Comparison of ENCODE assay signal across 11 mouse cellular contexts in genomic region chr8:109416327-109417100, GRCm38 (mm10).
DNase-seq lines count a peak whose midpoint lies in the region; ATAC-seq lines count a peak whose summit lies in the region.
"Had no signal": no experiment of that assay in that cellular context is flagged by ENCODE, and none has a peak within 500 bp of the region (broad histone marks: within the 10 kb centered on the region; RNA-seq: fewer than 3 reads in every experiment).

No protein-coding gene starts in this region.

- H3K27ac ChIP-seq in forebrain, embryonic 12.5 days, result peak overlapping the region; percentile 80
- H3K27ac ChIP-seq: macrophage had no signal

- WGBS in forebrain, embryonic 12.5 days, result 70% methylated on average over 17 of the region's 17 CpGs

- no peak overlapping the region for H3K4me2 ChIP-seq in forebrain, embryonic 12.5 days

- 0 out of 2 replicates have a peak, but pooled peaks have one; percentile 44 for ATAC-seq in forebrain, embryonic 12.5 days (ENCODE audit: low FRiP score)
- no peak for ATAC-seq in inflammation-experienced regulatory T-cells, adult 6 months

- 0 out of 2 replicates have a peak overlapping the region, but pooled peaks have one; percentile 25 for H3K9ac ChIP-seq in forebrain, embryonic 12.5 days

- DNase-seq in cerebellum, postnatal 14 days, result peak; percentile 19 to 22
- no peak for DNase-seq in cerebellum, adult 9-10 months
- DNase-seq in layer of hippocampus, postnatal 36 days, result peak; percentile 40 to 43
- peak; percentile 51 for DNase-seq in retina, postnatal 1 day
- DNase-seq in spleen, postnatal 10 days (ENCODE audit: low spot score in 2 of 2), result no peak
- DNase-seq in kidney, adult 11 months, result no peak
- DNase-seq: adrenal gland, adult 8-10 months; spleen, adult 18-20 months had no signal

- peaks cover 38% of the 10 kb centered on the region for H3K4me1 ChIP-seq in forebrain, embryonic 12.5 days

- H3K9me3 ChIP-seq in forebrain, embryonic 12.5 days, result 0 out of 2 replicates have a peak, but pooled peaks cover 2% of the 10 kb centered on the region

- peaks cover 4% of the 10 kb centered on the region; the same call in 1 of the 2 replicates for H3K27me3 ChIP-seq in forebrain, embryonic 12.5 days

- no peak overlapping the region for H3K4me3 ChIP-seq in forebrain, embryonic 12.5 days (replicated peaks)

- H3K36me3 ChIP-seq in forebrain, embryonic 12.5 days (replicated peaks), result no peaks in the 10 kb centered on the region

Comparison
In these comparisons a context has a peak if more than half of its experiments do, and no peak if none do; other contexts are left out.
1. DNase-seq: peak in cerebellum, postnatal 14 days (2 of 2), layer of hippocampus, postnatal 36 days (2 of 2) and retina, postnatal 1 day (single experiment); none in cerebellum, adult 9-10 months (single experiment), spleen, postnatal 10 days (0 of 2) and kidney, adult 11 months (single experiment).